ENCODE assay signal across 16 mouse cellular contexts in genomic region chr17:85393891-85394321, GRCm38 (mm10).
DNase-seq lines count a peak whose midpoint lies in the region; ATAC-seq lines count a peak whose summit lies in the region.
"Had no signal": no experiment of that assay in that cellular context is flagged by ENCODE, and none has a peak within 500 bp of the region (broad histone marks: within the 10 kb centered on the region; RNA-seq: fewer than 3 reads in every experiment).

No protein-coding gene starts in this region.

- 0 out of 2 replicates have a peak overlapping the region, but pooled peaks have one; percentile 3 for H3K9ac ChIP-seq in forebrain, embryonic 13.5 days
- H3K9ac ChIP-seq in hindbrain, embryonic 15.5 days = no peak overlapping the region
- no peak overlapping the region for H3K9ac ChIP-seq in neural tube, embryonic 13.5 days
- no peak overlapping the region for H3K9ac ChIP-seq in intestine, embryonic 16.5 days (ENCODE audit: low read depth, low read length)
- H3K9ac ChIP-seq: embryonic facial prominence, embryonic 12.5 days; liver, embryonic 12.5 days; stomach, embryonic 15.5 days had no signal

- H3K27me3 ChIP-seq in forebrain, embryonic 13.5 days = peaks cover 29% of the 10 kb centered on the region
- peaks cover 17% of the 10 kb centered on the region for H3K27me3 ChIP-seq in hindbrain, embryonic 15.5 days
- no peaks in the 10 kb centered on the region for H3K27me3 ChIP-seq in neural tube, embryonic 13.5 days
- H3K27me3 ChIP-seq in intestine, embryonic 16.5 days (replicated peaks; ENCODE audit: control insufficient read depth, insufficient read depth, low read length) = no peaks in the 10 kb centered on the region
- H3K27me3 ChIP-seq: embryonic facial prominence, embryonic 12.5 days; liver, embryonic 12.5 days; stomach, embryonic 15.5 days had no signal

- peaks cover 46% of the 10 kb centered on the region for H3K4me1 ChIP-seq in forebrain, embryonic 13.5 days
- H3K4me1 ChIP-seq in hindbrain, embryonic 15.5 days (replicated peaks) = peaks cover 29% of the 10 kb centered on the region
- H3K4me1 ChIP-seq in neural tube, embryonic 13.5 days (replicated peaks) = peaks cover 45% of the 10 kb centered on the region
- no peaks in the 10 kb centered on the region for H3K4me1 ChIP-seq in intestine, embryonic 16.5 days (ENCODE audit: control insufficient read depth, insufficient read depth, low read length)
- H3K4me1 ChIP-seq: stomach, embryonic 15.5 days had no signal

- intact Hi-C loops in heart, postnatal 25 days (cut with DNase I) = no loop called here

- H3K4me3 ChIP-seq in forebrain, embryonic 13.5 days = peak overlapping the region; percentile 10; the same call in 1 of the 2 replicates
- H3K4me3 ChIP-seq in hindbrain, embryonic 15.5 days = peak overlapping the region; percentile 12; the same call in 1 of the 2 replicates
- H3K4me3 ChIP-seq in neural tube, embryonic 13.5 days = no peak overlapping the region
- no peak overlapping the region for H3K4me3 ChIP-seq in intestine, embryonic 16.5 days (ENCODE audit: low read length)
- H3K4me3 ChIP-seq: embryonic facial prominence, embryonic 12.5 days; liver, embryonic 12.5 days; stomach, embryonic 15.5 days had no signal

- peak overlapping the region; percentile 70 for H3K27ac ChIP-seq in forebrain, embryonic 13.5 days
- H3K27ac ChIP-seq in hindbrain, embryonic 15.5 days (replicated peaks) = no peak overlapping the region; the same call in 1 of the 2 replicates
- H3K27ac ChIP-seq in neural tube, embryonic 13.5 days (replicated peaks) = peak overlapping the region; percentile 56
- H3K27ac ChIP-seq in intestine, embryonic 16.5 days (ENCODE audit: low read length) = no peak overlapping the region
- H3K27ac ChIP-seq: embryonic facial prominence, embryonic 12.5 days; liver, embryonic 12.5 days; stomach, embryonic 15.5 days had no signal

- 7% methylated on average over 7 of the region's 7 CpGs for WGBS in forebrain, embryonic 13.5 days
- 20% methylated on average over 7 of the region's 7 CpGs for WGBS in hindbrain, embryonic 15.5 days
- WGBS in neural tube, embryonic 13.5 days = 32% methylated on average over 7 of the region's 7 CpGs
- WGBS in intestine, embryonic 16.5 days = 78% methylated on average over 7 of the region's 7 CpGs

- no peaks in the 10 kb centered on the region for H3K36me3 ChIP-seq in forebrain, embryonic 13.5 days (ENCODE audit: poor library complexity, severe bottlenecking)
- H3K36me3 ChIP-seq in hindbrain, embryonic 15.5 days = no peaks in the 10 kb centered on the region
- no peaks in the 10 kb centered on the region for H3K36me3 ChIP-seq in neural tube, embryonic 13.5 days
- H3K36me3 ChIP-seq in intestine, embryonic 16.5 days (ENCODE audit: control insufficient read depth, insufficient read depth, low read length) = no peaks in the 10 kb centered on the region
- H3K36me3 ChIP-seq: embryonic facial prominence, embryonic 12.5 days; liver, embryonic 12.5 days; stomach, embryonic 15.5 days had no signal

- peak; percentile 31 for DNase-seq in embryo, embryonic 10.5 days (ENCODE audit: low spot score)
- no peak for DNase-seq in embryo, embryonic 10 days (ENCODE audit: low spot score)
- DNase-seq in heart, postnatal 25 days (ENCODE audit: low spot score) = no peak
- DNase-seq in urinary bladder, postnatal 14 days (ENCODE audit: low spot score) = no peak
- DNase-seq: cerebellum, adult 8-10 months; kidney, postnatal 14 days; left cerebral cortex, postnatal 4 days; lung, postnatal 10 days; thymus, postnatal 25 days had no signal

- ATAC-seq in forebrain, embryonic 13.5 days = peak; percentile 76
- ATAC-seq in hindbrain, embryonic 15.5 days (ENCODE audit: low FRiP score, low read depth) = no peak; the same call in 1 of the 2 replicates
- ATAC-seq in neural tube, embryonic 13.5 days (ENCODE audit: low read depth) = no peak
- no peak for ATAC-seq in intestine, embryonic 16.5 days
- ATAC-seq: liver, embryonic 12.5 days had no signal

- H3K9me3 ChIP-seq in forebrain, embryonic 13.5 days (replicated peaks) = no peaks in the 10 kb centered on the region
- no peaks in the 10 kb centered on the region for H3K9me3 ChIP-seq in hindbrain, embryonic 15.5 days
- H3K9me3 ChIP-seq in neural tube, embryonic 13.5 days = no peaks in the 10 kb centered on the region
- H3K9me3 ChIP-seq in intestine, embryonic 16.5 days (ENCODE audit: control insufficient read depth, low read length) = no peaks in the 10 kb centered on the region
- H3K9me3 ChIP-seq: embryonic facial prominence, embryonic 12.5 days; liver, embryonic 12.5 days; stomach, embryonic 15.5 days had no signal

- peak overlapping the region; percentile 53 for H3K4me2 ChIP-seq in forebrain, embryonic 13.5 days
- H3K4me2 ChIP-seq in hindbrain, embryonic 15.5 days = peak overlapping the region; percentile 45
- peak overlapping the region; percentile 31 for H3K4me2 ChIP-seq in neural tube, embryonic 13.5 days
- no peak overlapping the region for H3K4me2 ChIP-seq in intestine, embryonic 16.5 days (ENCODE audit: low read depth, low read length)
- H3K4me2 ChIP-seq: embryonic facial prominence, embryonic 12.5 days; liver, embryonic 12.5 days; stomach, embryonic 15.5 days had no signal

Comparison
In these comparisons a context has a peak if more than half of its experiments do, and no peak if none do; other contexts are left out.
1. H3K27ac ChIP-seq: peak in forebrain, embryonic 13.5 days (single experiment) and neural tube, embryonic 13.5 days (single experiment); none in hindbrain, embryonic 15.5 days (single experiment) and intestine, embryonic 16.5 days (single experiment).
2. H3K4me3 ChIP-seq: peak in forebrain, embryonic 13.5 days (single experiment) and hindbrain, embryonic 15.5 days (single experiment); none in neural tube, embryonic 13.5 days (single experiment) and intestine, embryonic 16.5 days (single experiment).